9 mouse cellular contexts compared by ENCODE assay signal in genomic region chrX:142540264-142540663, GRCm38 (mm10).
DNase-seq lines count a peak whose midpoint lies in the region; ATAC-seq lines count a peak whose summit lies in the region.
"Had no signal": no experiment of that assay in that cellular context is flagged by ENCODE, and none has a peak within 500 bp of the region (broad histone marks: within the 10 kb centered on the region; RNA-seq: fewer than 3 reads in every experiment).

No protein-coding gene starts in this region.

- DNase-seq in NIH3T3 (ENCODE audit: low read depth): peak; percentile 85
- peak; percentile 40 for DNase-seq in cerebellum, adult 11-12 months
- DNase-seq in forebrain, embryonic 14.5 days (ENCODE audit: low spot score): peak; percentile 86
- DNase-seq in heart, postnatal 4 days: peak; percentile 73
- peak; percentile 42 for DNase-seq in layer of hippocampus, adult 11-12 months (ENCODE audit: low spot score)
- peak; percentile 71 for DNase-seq in lung, postnatal 25 days (ENCODE audit: low spot score)
- peak; percentile 15 for DNase-seq in retina, adult 2 months (ENCODE audit: low read depth, low spot score)

- H3K9ac ChIP-seq in forebrain, embryonic 14.5 days (ENCODE audit: low read length): no peak overlapping the region

- H3K27ac ChIP-seq in forebrain, embryonic 14.5 days (ENCODE audit: low read depth, low read length): no peak overlapping the region

- 16% methylated on average over 7 of the region's 7 CpGs for WGBS in forebrain, embryonic 14.5 days

- no peaks in the 10 kb centered on the region for H3K4me1 ChIP-seq in forebrain, embryonic 14.5 days (ENCODE audit: control insufficient read depth, insufficient read depth, low read length)

- no peak overlapping the region for H3K4me2 ChIP-seq in forebrain, embryonic 14.5 days (ENCODE audit: low read length)

- no peaks in the 10 kb centered on the region for H3K27me3 ChIP-seq in forebrain, embryonic 14.5 days (replicated peaks; ENCODE audit: control insufficient read depth, insufficient read depth, low read length)

- ATAC-seq in forebrain, embryonic 14.5 days: peak; percentile 82; the same call in 1 of the 2 replicates
- ATAC-seq in activated CD4-positive, CD25-positive, alpha-beta regulatory T cell, adult 4 months: no peak

- H3K9me3 ChIP-seq in forebrain, embryonic 14.5 days (replicated peaks; ENCODE audit: control insufficient read depth, low read length): no peaks in the 10 kb centered on the region
- H3K9me3 ChIP-seq: megakaryocyte, embryonic 14.5 days had no signal

- no peaks in the 10 kb centered on the region for H3K36me3 ChIP-seq in forebrain, embryonic 14.5 days (ENCODE audit: control insufficient read depth, insufficient read depth, low read length)

- H3K4me3 ChIP-seq in forebrain, embryonic 14.5 days (ENCODE audit: low read depth, low read length): no peak overlapping the region
- H3K4me3 ChIP-seq: megakaryocyte, embryonic 14.5 days had no signal

Comparison
In these comparisons a context has a peak if more than half of its experiments do, and no peak if none do; other contexts are left out.
1. DNase-seq: peak in every context shown above with its lines; median percentile 86 in forebrain, embryonic 14.5 days; 85 in NIH3T3; 73 in heart, postnatal 4 days; 71 in lung, postnatal 25 days; 42 in layer of hippocampus, adult 11-12 months; 40 in cerebellum, adult 11-12 months; 15 in retina, adult 2 months.